Mouse (Mus musculus) limb, embryonic 13.5 days (tissue): ENCODE data around the gene Nmi. TPM values are rescaled to one million over a fixed set of nuclear protein-coding genes. Genes with fewer than 3 reads are reported as not detected.
"Not testable (repeated sequence)": the region's sequence is repeated elsewhere in the genome, so short reads cannot be mapped to it uniquely, and the experiment has no call there.

Experiments
- ATAC-seq: fragments of 200-750 bp; cut with Nextera tagmentation; 2 replicates; pipeline ENCODE4 v1.8.0; 2017; ENCODE audit warnings: low read depth, moderate number of reproducible peaks, moderate TSS enrichment; ENCODE audit not compliant: low FRiP score
- H3K27ac ChIP-seq: fragments of 300-500 bp; sonication (generic); 2 replicates; pipeline ENCODE4 v1.5.1; 2015; ENCODE audit warnings: inconsistent platforms, mild to moderate bottlenecking, moderate library complexity
- H3K27me3 ChIP-seq: fragments of 300-500 bp; sonication (generic); 2 replicates; pipeline ENCODE4 v1.6.1; 2015; ENCODE audit warnings: mild to moderate bottlenecking, inconsistent platforms
- H3K36me3 ChIP-seq: fragments of 300-500 bp; sonication (generic); 2 replicates; pipeline ENCODE4 v1.6.1; 2015; ENCODE audit warnings: inconsistent platforms, mild to moderate bottlenecking, moderate library complexity
- H3K4me1 ChIP-seq: fragments of 300-500 bp; sonication (generic); 2 replicates; pipeline ENCODE4 v1.6.1; 2015; ENCODE audit warnings: inconsistent platforms
- H3K4me2 ChIP-seq: fragments of 300-500 bp; sonication (generic); replicated peaks from 2 replicates; pipeline ENCODE4 v1.6.1; 2015; ENCODE audit warnings: inconsistent platforms, mild to moderate bottlenecking, moderate library complexity
- H3K4me3 ChIP-seq: fragments of 300-500 bp; sonication (generic); 2 replicates; pipeline ENCODE4 v1.5.1; 2015; ENCODE audit warnings: moderate library complexity, mild to moderate bottlenecking, inconsistent platforms
- H3K9ac ChIP-seq: fragments of 300-500 bp; sonication (generic); 2 replicates; pipeline ENCODE4 v1.6.1; 2015; ENCODE audit warnings: mild to moderate bottlenecking, inconsistent platforms
- H3K9me3 ChIP-seq: fragments of 300-500 bp; sonication (generic); 2 replicates; pipeline ENCODE4 v1.6.1; 2016; ENCODE audit warnings: inconsistent platforms
- WGBS: fragments of 180-500 bp; shearing (Covaris S2); methylation state at CpG from one replicate; pipeline ENCODE4 v1.1.7; 2015; 5-methylcytosine and 5-hydroxymethylcytosine counted together
- polyA plus RNA-seq: library from polyadenylated mRNA; unstranded; fragments of >200 nt; fragmentation: Nextera tagmentation; extraction: Ambion mirVana; gene quantifications from 2 replicates; pipeline ENCODE4 v1.2.1, GENCODE M21; 2015

The Nmi gene
- polyA plus RNA-seq: 12.4 and 12.7 TPM in 2 replicates

- H3K36me3 ChIP-seq: no peaks in the 10 kb centered on the region
- H3K4me1 ChIP-seq: no peaks in the 10 kb centered on the region; the same call in 1 of the 2 replicates
- peak within 1 kb of the TSS; percentile 72 for H3K4me2 ChIP-seq
- peak within 1 kb of the TSS; percentile 79 for H3K9ac ChIP-seq
- no peaks in the 10 kb centered on the region for H3K27me3 ChIP-seq
- WGBS: 72% methylated on average over 9 of the region's 9 CpGs
- peak within 1 kb of the TSS; percentile 70 for H3K4me3 ChIP-seq
- peak; percentile 57; the same call in 1 of the 2 replicates for ATAC-seq
- peak within 1 kb of the TSS; percentile 77 for H3K27ac ChIP-seq
- no peaks in the 10 kb centered on the region for H3K9me3 ChIP-seq
Observed at GRCm38 (mm10) chr2:51973410-51973968, at the start of gene Nmi. Gene Nmi, minus strand, starts transcription at chr2:51973494.

- Histone ChIP-seq H3K9ac (no peak overlapping the region), H3K27ac (no peak overlapping the region), H3K9me3 (no peaks in the 10 kb centered on the region), H3K4me1 (no peaks in the 10 kb centered on the region), H3K4me3 (no peak overlapping the region), H3K36me3 (no peaks in the 10 kb centered on the region), H3K27me3 (no peaks in the 10 kb centered on the region), H3K4me2 (no peak overlapping the region)
- WGBS: 55% methylated on average over 7 of the region's 7 CpGs
- no peak for ATAC-seq
Observed at GRCm38 (mm10) chr2:52016361-52016760, 43.1 kb upstream of the Nmi start.

- H3K9ac ChIP-seq: no peak overlapping the region
- WGBS: 76% methylated on average over 9 of the region's 9 CpGs
- no peaks in the 10 kb centered on the region for H3K36me3 ChIP-seq
- no peaks in the 10 kb centered on the region for H3K27me3 ChIP-seq
- H3K4me1 ChIP-seq: no peaks in the 10 kb centered on the region
- H3K27ac ChIP-seq: no peak overlapping the region
- ATAC-seq: no peak
- no peak overlapping the region for H3K4me3 ChIP-seq
- no peak overlapping the region for H3K4me2 ChIP-seq
- no peaks in the 10 kb centered on the region for H3K9me3 ChIP-seq
Observed at GRCm38 (mm10) chr2:52013306-52013820, 40.1 kb upstream of the Nmi start.

GRCm38 (mm10) chr2:52011820-52012219 lies 38.5 kb upstream of the Nmi start:
- not testable (repeated sequence) for ATAC-seq, H3K27ac ChIP-seq, H3K4me3 ChIP-seq, H3K9me3 ChIP-seq, H3K4me1 ChIP-seq, H3K36me3 ChIP-seq, H3K9ac ChIP-seq, H3K4me2 ChIP-seq, H3K27me3 ChIP-seq
- WGBS: 79% methylated on average over 3 of the region's 3 CpGs

GRCm38 (mm10) chr2:52006380-52006779 lies 33.1 kb upstream of the Nmi start:
- ATAC-seq: no peak
- 45% methylated on average over 3 of the region's 3 CpGs for WGBS
- H3K4me1 ChIP-seq: peaks cover 20% of the 10 kb centered on the region; the same call in 1 of the 2 replicates
- H3K27me3 ChIP-seq: no peaks in the 10 kb centered on the region
- H3K27ac ChIP-seq: no peak overlapping the region
- no peak overlapping the region for H3K4me3 ChIP-seq
- H3K9ac ChIP-seq: no peak overlapping the region
- no peaks in the 10 kb centered on the region for H3K36me3 ChIP-seq
- no peak overlapping the region for H3K4me2 ChIP-seq
- H3K9me3 ChIP-seq: no peaks in the 10 kb centered on the region

- not testable (repeated sequence) for H3K9me3 ChIP-seq, H3K4me3 ChIP-seq, H3K27me3 ChIP-seq, ATAC-seq, H3K9ac ChIP-seq, H3K36me3 ChIP-seq, H3K27ac ChIP-seq, H3K4me2 ChIP-seq
- 93% methylated on average over 10 of the region's 10 CpGs for WGBS
- peaks cover 20% of the 10 kb centered on the region; the same call in 1 of the 2 replicates for H3K4me1 ChIP-seq
Observed at GRCm38 (mm10) chr2:52002299-52002698, 29.0 kb upstream of the Nmi start.

GRCm38 (mm10) chr2:52001521-52001920 lies 28.2 kb upstream of the Nmi start:
- H3K9me3 ChIP-seq: no peaks in the 10 kb centered on the region
- H3K4me1 ChIP-seq: peaks cover 14% of the 10 kb centered on the region; the same call in 1 of the 2 replicates
- H3K9ac ChIP-seq: no peak overlapping the region
- no peaks in the 10 kb centered on the region for H3K36me3 ChIP-seq
- H3K4me2 ChIP-seq: no peak overlapping the region
- no peak for ATAC-seq
- H3K4me3 ChIP-seq: no peak overlapping the region
- H3K27ac ChIP-seq: no peak overlapping the region
- no peaks in the 10 kb centered on the region for H3K27me3 ChIP-seq
- WGBS: 85% methylated on average over 8 of the region's 8 CpGs

GRCm38 (mm10) chr2:51999996-52000395 lies 26.7 kb upstream of the Nmi start:
- Histone ChIP-seq H3K27me3 (no peaks in the 10 kb centered on the region), H3K27ac (no peak overlapping the region), H3K36me3 (no peaks in the 10 kb centered on the region), H3K9ac (no peak overlapping the region), H3K4me2 (no peak overlapping the region), H3K4me1 (0 out of 2 replicates have a peak, but pooled peaks cover 2% of the 10 kb centered on the region), H3K9me3 (no peaks in the 10 kb centered on the region), H3K4me3 (no peak overlapping the region)
- ATAC-seq: no peak
- WGBS: 53% methylated on average over 7 of the region's 7 CpGs

GRCm38 (mm10) chr2:51991447-51991846 lies 18.2 kb upstream of the Nmi start:
- 90% methylated on average over 6 of the region's 6 CpGs for WGBS
- no peaks in the 10 kb centered on the region for H3K9me3 ChIP-seq
- no peak overlapping the region for H3K27ac ChIP-seq
- no peak overlapping the region for H3K9ac ChIP-seq
- no peak overlapping the region for H3K4me2 ChIP-seq
- H3K4me3 ChIP-seq: no peak overlapping the region
- no peak for ATAC-seq
- no peaks in the 10 kb centered on the region for H3K27me3 ChIP-seq
- H3K4me1 ChIP-seq: no peaks in the 10 kb centered on the region
- no peaks in the 10 kb centered on the region for H3K36me3 ChIP-seq

GRCm38 (mm10) chr2:51989559-51989958 lies 16.3 kb upstream of the Nmi start:
- no peaks in the 10 kb centered on the region for H3K4me1 ChIP-seq
- H3K9ac ChIP-seq: no peak overlapping the region
- no peak overlapping the region for H3K4me2 ChIP-seq
- no peaks in the 10 kb centered on the region for H3K9me3 ChIP-seq
- no peak for ATAC-seq
- no peaks in the 10 kb centered on the region for H3K36me3 ChIP-seq
- H3K27ac ChIP-seq: no peak overlapping the region
- no peaks in the 10 kb centered on the region for H3K27me3 ChIP-seq
- H3K4me3 ChIP-seq: no peak overlapping the region
- WGBS: 68% methylated on average over 2 of the region's 2 CpGs

- Histone ChIP-seq H3K4me1 (peaks cover 9% of the 10 kb centered on the region; the same call in 1 of the 2 replicates), H3K9me3 (no peaks in the 10 kb centered on the region), H3K27ac (no peak overlapping the region), H3K9ac (no peak overlapping the region), H3K27me3 (no peaks in the 10 kb centered on the region), H3K4me2 (no peak overlapping the region), H3K4me3 (no peak overlapping the region), H3K36me3 (no peaks in the 10 kb centered on the region)
- WGBS: 83% methylated on average over 5 of the region's 5 CpGs
- ATAC-seq: no peak
Observed at GRCm38 (mm10) chr2:51986695-51987094, 13.4 kb upstream of the Nmi start.

GRCm38 (mm10) chr2:51986157-51986556 lies 12.9 kb upstream of the Nmi start:
- H3K27me3 ChIP-seq: no peaks in the 10 kb centered on the region
- no peak overlapping the region for H3K4me2 ChIP-seq
- no peak overlapping the region for H3K27ac ChIP-seq
- no peak overlapping the region for H3K4me3 ChIP-seq
- 76% methylated on average over 9 of the region's 9 CpGs for WGBS
- peaks cover 13% of the 10 kb centered on the region; the same call in 1 of the 2 replicates for H3K4me1 ChIP-seq
- ATAC-seq: no peak
- H3K9ac ChIP-seq: no peak overlapping the region
- H3K36me3 ChIP-seq: no peaks in the 10 kb centered on the region
- H3K9me3 ChIP-seq: no peaks in the 10 kb centered on the region

GRCm38 (mm10) chr2:51985241-51985640 lies 11.9 kb upstream of the Nmi start:
- 94% methylated on average over 10 of the region's 10 CpGs for WGBS
- H3K4me3 ChIP-seq: no peak overlapping the region
- H3K27me3 ChIP-seq: no peaks in the 10 kb centered on the region
- H3K4me1 ChIP-seq: peaks cover 13% of the 10 kb centered on the region; the same call in 1 of the 2 replicates
- H3K27ac ChIP-seq: no peak overlapping the region
- no peaks in the 10 kb centered on the region for H3K9me3 ChIP-seq
- ATAC-seq: no peak
- H3K36me3 ChIP-seq: no peaks in the 10 kb centered on the region
- no peak overlapping the region for H3K4me2 ChIP-seq
- H3K9ac ChIP-seq: no peak overlapping the region
